Comparison of ENCODE assay signal across 8 mouse cellular contexts in the genomic region with DNA sequence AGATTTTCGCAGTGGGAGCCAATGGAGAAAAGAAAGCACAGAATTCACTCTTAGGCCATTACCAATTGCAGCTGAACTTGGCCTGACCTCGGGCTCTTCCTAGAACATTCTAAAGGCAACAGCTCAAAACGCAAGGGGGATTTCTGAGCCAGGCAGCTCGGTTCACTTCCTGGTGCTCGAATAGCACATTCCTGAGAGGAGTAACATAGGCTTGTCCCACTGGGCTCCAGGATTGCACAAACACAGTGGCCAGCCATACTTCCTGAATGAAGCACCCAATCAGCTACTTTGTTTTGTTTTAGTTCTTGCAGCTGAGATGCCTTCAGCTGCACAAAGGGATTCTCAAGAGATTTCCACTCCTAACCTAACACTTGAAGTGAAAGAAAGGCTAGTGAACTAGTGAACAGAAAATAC. TPM values are rescaled to one million over a fixed set of nuclear protein-coding genes. Genes with fewer than 3 reads are reported as not detected.
A peak's percentile ranks its signal among the peaks of the same experiment; 100 is the strongest.
DNase-seq lines count a peak whose midpoint lies in the region; ATAC-seq lines count a peak whose summit lies in the region.

No protein-coding gene starts in this region.

- no peaks in the 10 kb centered on the region for H3K9me3 ChIP-seq in forebrain, embryonic 10.5 days
- H3K9me3 ChIP-seq in forebrain, embryonic 16.5 days (ENCODE audit: control insufficient read depth, low read length) = no peaks in the 10 kb centered on the region
- no peaks in the 10 kb centered on the region for H3K9me3 ChIP-seq in heart, embryonic 16.5 days (replicated peaks; ENCODE audit: control insufficient read depth, low read length)

- H3K4me2 ChIP-seq in forebrain, embryonic 16.5 days (ENCODE audit: low read length) = no peak overlapping the region
- H3K4me2 ChIP-seq in heart, embryonic 16.5 days (ENCODE audit: low read depth, low read length) = peak overlapping the region; percentile 65

- ATAC-seq in forebrain, embryonic 16.5 days = no peak
- peak; percentile 91 for ATAC-seq in heart, embryonic 16.5 days (replicated peaks; ENCODE audit: extremely low read depth, insufficient read depth, low FRiP score)

- no peak overlapping the region for H3K9ac ChIP-seq in forebrain, embryonic 16.5 days (replicated peaks; ENCODE audit: low read depth, low read length)
- peak overlapping the region; percentile 57; the same call in 1 of the 2 replicates for H3K9ac ChIP-seq in heart, embryonic 16.5 days (ENCODE audit: low read length)

- H3K4me1 ChIP-seq in forebrain, embryonic 10.5 days = peaks cover 48% of the 10 kb centered on the region
- peaks cover 10% of the 10 kb centered on the region for H3K4me1 ChIP-seq in forebrain, embryonic 16.5 days (replicated peaks; ENCODE audit: control insufficient read depth, insufficient read depth, low read length)
- peaks cover 47% of the 10 kb centered on the region for H3K4me1 ChIP-seq in heart, embryonic 16.5 days (ENCODE audit: control insufficient read depth, insufficient read depth, low read length)

- no peak overlapping the region for H3K4me3 ChIP-seq in forebrain, embryonic 10.5 days
- H3K4me3 ChIP-seq in forebrain, embryonic 16.5 days (replicated peaks; ENCODE audit: low read length) = no peak overlapping the region
- H3K4me3 ChIP-seq in heart, embryonic 16.5 days (ENCODE audit: low read length) = peak overlapping the region; percentile 45

- H3K36me3 ChIP-seq in forebrain, embryonic 10.5 days (replicated peaks) = peaks cover 18% of the 10 kb centered on the region
- H3K36me3 ChIP-seq in forebrain, embryonic 16.5 days (ENCODE audit: control insufficient read depth, insufficient read depth) = no peaks in the 10 kb centered on the region; the same call in 1 of the 2 replicates
- H3K36me3 ChIP-seq in heart, embryonic 16.5 days (ENCODE audit: control insufficient read depth, insufficient read depth) = no peaks in the 10 kb centered on the region

- DNase-seq in forebrain, embryonic 10.5 days (ENCODE audit: extremely low spot score, low spot score) = peak; percentile 23
- DNase-seq in embryo, embryonic 11 days = peak; percentile 73
- DNase-seq in large intestine, adult 2 months (ENCODE audit: low read depth, low spot score) = peak; percentile 44
- DNase-seq in mesoderm, embryonic 11.5 days (ENCODE audit: low read depth, low spot score) = peak; percentile 70
- DNase-seq in layer of hippocampus, adult 8-10 months (ENCODE audit: low spot score in 2 of 2) = no peak
- no peak for DNase-seq in layer of hippocampus, adult 9-11 months

- WGBS in forebrain, embryonic 10.5 days = 68% methylated on average over 5 of the region's 5 CpGs
- WGBS in forebrain, embryonic 16.5 days = 72% methylated on average over 5 of the region's 5 CpGs
- WGBS in heart, embryonic 16.5 days = 20% methylated on average over 5 of the region's 5 CpGs
- WGBS in large intestine, adult 2 months = 13% methylated on average over 5 of the region's 5 CpGs

- H3K27ac ChIP-seq in forebrain, embryonic 10.5 days = peak overlapping the region; percentile 51
- H3K27ac ChIP-seq in forebrain, embryonic 16.5 days (ENCODE audit: low read length) = no peak overlapping the region; the same call in 1 of the 2 replicates
- H3K27ac ChIP-seq in heart, embryonic 16.5 days (ENCODE audit: low read length) = peak overlapping the region; percentile 93

- no peaks in the 10 kb centered on the region for H3K27me3 ChIP-seq in forebrain, embryonic 10.5 days (ENCODE audit: poor library complexity, severe bottlenecking)
- H3K27me3 ChIP-seq in forebrain, embryonic 16.5 days (replicated peaks; ENCODE audit: control insufficient read depth, insufficient read depth, low read length) = no peaks in the 10 kb centered on the region
- no peaks in the 10 kb centered on the region for H3K27me3 ChIP-seq in heart, embryonic 16.5 days (ENCODE audit: control insufficient read depth, insufficient read depth, low read length)

RNA-seq across cellular contexts. Expression of gene App, which starts 40.1 kb away (rescaled TPM):
- 86.1 and 91.3 TPM in 2 replicates for polyA plus RNA-seq in forebrain, embryonic 10.5 days (2016; fragmentation: Nextera tagmentation; extraction: Ambion mirVana)
- 287 and 288 TPM in 2 replicates for polyA plus RNA-seq in forebrain, embryonic 16.5 days (2015; fragmentation: Nextera tagmentation; extraction: Ambion mirVana)
- 175 and 187 TPM in 2 replicates for polyA plus RNA-seq in heart, embryonic 16.5 days (2015; fragmentation: Nextera tagmentation; extraction: Ambion mirVana)
- polyA plus RNA-seq in large intestine, adult 2 months (2012; rRNA removed) = 109 and 218 TPM in 2 replicates
- 1,000 to 10,000 TPM; 1,204 to 1,249 (median 1,228) TPM for total RNA-seq in layer of hippocampus, adult 8-10 months (2022)

Comparison
In these comparisons a context has a peak if more than half of its experiments do, and no peak if none do; other contexts are left out.
1. DNase-seq: peak in forebrain, embryonic 10.5 days (single experiment), embryo, embryonic 11 days (single experiment), large intestine, adult 2 months (single experiment) and mesoderm, embryonic 11.5 days (single experiment); none in layer of hippocampus, adult 8-10 months (0 of 2) and layer of hippocampus, adult 9-11 months (single experiment).